Comparison of ENCODE assay signal across 9 mouse cellular contexts in genomic region chr12:100131655-100132054, GRCm38 (mm10). TPM values are rescaled to one million over a fixed set of nuclear protein-coding genes. Genes with fewer than 3 reads are reported as not detected.
A peak's percentile ranks its signal among the peaks of the same experiment; 100 is the strongest.
DNase-seq lines count a peak whose midpoint lies in the region; ATAC-seq and TF ChIP-seq lines count a peak whose summit lies in the region.
"Had no signal": no experiment of that assay in that cellular context is flagged by ENCODE, and none has a peak within 500 bp of the region (broad histone marks: within the 10 kb centered on the region; RNA-seq: fewer than 3 reads in every experiment).

No protein-coding gene starts in this region.

- TF ChIP-seq CTCF in CH12.LX (conservative IDR thresholded peaks at IDR 0.05 in 1 of 2, IDR thresholded peaks at IDR 0.05 in 1 of 2; ENCODE audit: low read depth in 2 of 2, low read length in 2 of 2) = peak; percentile 69 to 82
- TF ChIP-seq CTCF in hindbrain, postnatal 0 days (IDR thresholded peaks at IDR 0.05; ENCODE audit: low read depth) = peak; percentile 88

- no peak for ATAC-seq in forebrain, embryonic 11.5 days (replicated peaks; ENCODE audit: low FRiP score)
- ATAC-seq in hindbrain, postnatal 0 days = peak; percentile 52; the same call in 1 of the 2 replicates
- no peak for ATAC-seq in neural tube, embryonic 11.5 days (ENCODE audit: insufficient read depth, low FRiP score, low TSS enrichment)

- dilution Hi-C loops in CH12.LX (cut with MboI; ENCODE audit: extremely low pct_ligation_motif_present, extremely low pct_unique_long_range_greater_than_20kb, low sequenced_read_pairs) = no loop called here

- no peaks in the 10 kb centered on the region for H3K9me3 ChIP-seq in CH12.LX (replicated peaks; ENCODE audit: low read length)
- H3K9me3 ChIP-seq in forebrain, embryonic 11.5 days (ENCODE audit: control insufficient read depth, low read length) = no peaks in the 10 kb centered on the region
- no peaks in the 10 kb centered on the region for H3K9me3 ChIP-seq in hindbrain, postnatal 0 days (ENCODE audit: low read length)
- no peaks in the 10 kb centered on the region for H3K9me3 ChIP-seq in limb, embryonic 10.5 days (replicated peaks)
- no peaks in the 10 kb centered on the region for H3K9me3 ChIP-seq in neural tube, embryonic 11.5 days (ENCODE audit: control insufficient read depth, low read length)
- H3K9me3 ChIP-seq: stomach, embryonic 15.5 days had no signal

- H3K79me2 ChIP-seq in CH12.LX (replicated peaks; ENCODE audit: control insufficient read depth, extremely low read depth, insufficient read depth, poor library complexity, severe bottlenecking) = no peaks in the 10 kb centered on the region

- H3K4me3 ChIP-seq in CH12.LX (replicated peaks in 1 of 3; ENCODE audit: low read depth in 2 of 3, low read length in 2 of 3, poor library complexity in 1 of 3) = no peak overlapping the region
- no peak overlapping the region for H3K4me3 ChIP-seq in forebrain, embryonic 11.5 days (ENCODE audit: low read depth, low read length)
- no peak overlapping the region for H3K4me3 ChIP-seq in hindbrain, postnatal 0 days (ENCODE audit: low read length)
- H3K4me3 ChIP-seq in limb, embryonic 10.5 days = no peak overlapping the region
- no peak overlapping the region for H3K4me3 ChIP-seq in neural tube, embryonic 11.5 days (ENCODE audit: low read depth, low read length)
- H3K4me3 ChIP-seq: stomach, embryonic 15.5 days had no signal

- no peak overlapping the region for H3K27ac ChIP-seq in CH12.LX (ENCODE audit: insufficient read depth, low read depth)
- no peak overlapping the region for H3K27ac ChIP-seq in forebrain, embryonic 11.5 days (ENCODE audit: low read depth, low read length)
- no peak overlapping the region for H3K27ac ChIP-seq in hindbrain, postnatal 0 days
- no peak overlapping the region for H3K27ac ChIP-seq in limb, embryonic 10.5 days
- H3K27ac ChIP-seq in neural tube, embryonic 11.5 days (ENCODE audit: low read depth, low read length) = no peak overlapping the region
- H3K27ac ChIP-seq: stomach, embryonic 15.5 days had no signal

- peaks cover 0 to 6% of the 10 kb centered on the region in 2 experiments; a peak in 1 of 4 replicates for H3K4me1 ChIP-seq in CH12.LX (ENCODE audit: control insufficient read depth in 1 of 2, insufficient read depth in 2 of 2)
- no peaks in the 10 kb centered on the region for H3K4me1 ChIP-seq in forebrain, embryonic 11.5 days (replicated peaks; ENCODE audit: control insufficient read depth, insufficient read depth, low read length)
- H3K4me1 ChIP-seq in hindbrain, postnatal 0 days (ENCODE audit: insufficient read depth, low read length) = 0 out of 2 replicates have a peak, but pooled peaks cover 3% of the 10 kb centered on the region
- H3K4me1 ChIP-seq in limb, embryonic 10.5 days = peaks cover 18% of the 10 kb centered on the region
- H3K4me1 ChIP-seq in neural tube, embryonic 11.5 days (ENCODE audit: control insufficient read depth, insufficient read depth, low read length) = no peaks in the 10 kb centered on the region
- H3K4me1 ChIP-seq: stomach, embryonic 15.5 days had no signal

- no peaks in the 10 kb centered on the region for H3K27me3 ChIP-seq in CH12.LX (replicated peaks)
- no peaks in the 10 kb centered on the region for H3K27me3 ChIP-seq in forebrain, embryonic 11.5 days (ENCODE audit: control insufficient read depth, insufficient read depth, low read length)
- H3K27me3 ChIP-seq in hindbrain, postnatal 0 days (ENCODE audit: insufficient read depth, low read length) = no peaks in the 10 kb centered on the region
- H3K27me3 ChIP-seq in limb, embryonic 10.5 days (ENCODE audit: low read depth, poor library complexity, severe bottlenecking) = no peaks in the 10 kb centered on the region
- no peaks in the 10 kb centered on the region for H3K27me3 ChIP-seq in neural tube, embryonic 11.5 days (ENCODE audit: control insufficient read depth, insufficient read depth, low read length)
- H3K27me3 ChIP-seq: stomach, embryonic 15.5 days had no signal

- no peak for TF ChIP-seq EP300 in CH12.LX (IDR thresholded peaks at IDR 0.05; ENCODE audit: low read length)

- no peak overlapping the region for H3K4me2 ChIP-seq in CH12.LX (ENCODE audit: insufficient read depth, low read depth, poor library complexity, severe bottlenecking)
- H3K4me2 ChIP-seq in forebrain, embryonic 11.5 days (ENCODE audit: low read depth, low read length, severe bottlenecking) = no peak overlapping the region
- H3K4me2 ChIP-seq in hindbrain, postnatal 0 days (ENCODE audit: low read depth, low read length) = no peak overlapping the region
- H3K4me2 ChIP-seq in neural tube, embryonic 11.5 days (ENCODE audit: low read depth) = no peak overlapping the region
- H3K4me2 ChIP-seq: stomach, embryonic 15.5 days had no signal

- no peak for TF ChIP-seq POLR2A in CH12.LX (IDR thresholded peaks at IDR 0.05; ENCODE audit: low read depth, low read length)

- H3K9ac ChIP-seq in CH12.LX (ENCODE audit: insufficient read depth, low read depth) = no peak overlapping the region
- H3K9ac ChIP-seq in forebrain, embryonic 11.5 days (ENCODE audit: low read length) = no peak overlapping the region
- H3K9ac ChIP-seq in hindbrain, postnatal 0 days (replicated peaks; ENCODE audit: low read length) = no peak overlapping the region
- no peak overlapping the region for H3K9ac ChIP-seq in neural tube, embryonic 11.5 days (ENCODE audit: low read length)
- H3K9ac ChIP-seq: stomach, embryonic 15.5 days had no signal

- peak; percentile 59 for TF ChIP-seq RAD21 in CH12.LX (IDR thresholded peaks at IDR 0.05; ENCODE audit: low read depth, low read length)

- peak; percentile 63 for DNase-seq in 416B (ENCODE audit: low read depth)
- DNase-seq in CH12.LX (ENCODE audit: extremely low read depth) = peak; percentile 66
- DNase-seq in c-Kit-positive CD71-positive TER-119-positive erythroid progenitor cells, embryonic 14.5 days (ENCODE audit: low spot score) = peak; percentile 48
- peak; percentile 77 for DNase-seq in forebrain, embryonic 11.5 days (ENCODE audit: low spot score)
- peak; percentile 85 for DNase-seq in hindbrain, postnatal 0 days (ENCODE audit: low spot score)
- peak; percentile 78 for DNase-seq in limb, embryonic 10.5 days (ENCODE audit: low spot score)
- DNase-seq in neural tube, embryonic 11.5 days (ENCODE audit: low spot score) = peak; percentile 76
- DNase-seq in thymus, postnatal 25 days = peak; percentile 68

- WGBS in forebrain, embryonic 11.5 days = 48% methylated on average over 8 of the region's 8 CpGs
- whole genome bisulfite sequencing in hindbrain, postnatal 0 days = 39% methylated on average over 8 of the region's 8 CpGs
- 59% methylated on average over 8 of the region's 8 CpGs for WGBS in limb, embryonic 10.5 days
- 48% methylated on average over 8 of the region's 8 CpGs for WGBS in neural tube, embryonic 11.5 days

- peaks cover 69 to 96% of the 10 kb centered on the region in 2 experiments for H3K36me3 ChIP-seq in CH12.LX (replicated peaks in 1 of 2; ENCODE audit: control insufficient read depth in 1 of 2, insufficient read depth in 1 of 2, low read length in 1 of 2)
- H3K36me3 ChIP-seq in forebrain, embryonic 11.5 days (ENCODE audit: control insufficient read depth, insufficient read depth, low read length) = no peaks in the 10 kb centered on the region; the same call in 1 of the 2 replicates
- H3K36me3 ChIP-seq in hindbrain, postnatal 0 days (ENCODE audit: insufficient read depth, low read length) = peaks cover 49% of the 10 kb centered on the region
- peaks cover 98% of the 10 kb centered on the region for H3K36me3 ChIP-seq in limb, embryonic 10.5 days
- peaks cover 13% of the 10 kb centered on the region for H3K36me3 ChIP-seq in neural tube, embryonic 11.5 days (ENCODE audit: control insufficient read depth, insufficient read depth, low read length)

- in situ Hi-C loops in CH12.LX (cut with MboI; ENCODE audit: low pct_ligation_motif_present, low pct_unique_long_range_greater_than_20kb, low sequenced_read_pairs) = no loop called here

TF ChIP-seq in CH12.LX, 34 proteins besides CTCF, POLR2A, EP300 and RAD21:
- TF ChIP-seq ZC3H11A (IDR thresholded peaks at IDR 0.05; ENCODE audit: low read depth, low read length) = peak; percentile 31; the same call in 1 of the 2 replicates
- peak; percentile 80 for TF ChIP-seq SMC3 (IDR thresholded peaks at IDR 0.05; ENCODE audit: low read depth, low read length)
- no peak for TF ChIP-seq NRF1 (IDR thresholded peaks at IDR 0.05; ENCODE audit: low read depth, low read length)
- peak; percentile 90 for TF ChIP-seq ZNF384 (IDR thresholded peaks at IDR 0.05; ENCODE audit: low read depth, low read length)

RNA-seq across cellular contexts. Expression of gene Psmc1, which starts 21.7 kb away (rescaled TPM):
- total RNA-seq in CH12.LX (2012; rRNA removed) (244 and 326 TPM in 2 replicates), CH12.LX (2014; rRNA removed) (278 and 297 TPM in 2 replicates)
- polyA plus RNA-seq in CH12.LX (2012; ENCODE audit: insufficient read length, low read depth) = 501 and 701 TPM in 2 replicates
- 403 and 404 TPM in 2 replicates for polyA plus RNA-seq in forebrain, embryonic 11.5 days (2014; fragmentation: Nextera tagmentation; extraction: Ambion mirVana)
- 64.4 and 89.0 TPM in 2 replicates for total RNA-seq in hindbrain, postnatal 0 days (2014; rRNA removed)
- polyA plus RNA-seq in hindbrain, postnatal 0 days (2015; fragmentation: Nextera tagmentation; extraction: Ambion mirVana) = 275 and 295 TPM in 2 replicates
- 399 and 416 TPM in 2 replicates for polyA plus RNA-seq in limb, embryonic 10.5 days (2016; fragmentation: Nextera tagmentation; extraction: Ambion mirVana)
- polyA plus RNA-seq in neural tube, embryonic 11.5 days (2014; fragmentation: Nextera tagmentation; extraction: Ambion mirVana) = 427 and 432 TPM in 2 replicates

RNA-seq across cellular contexts. Expression of gene Nrde2, which starts 27.8 kb away (rescaled TPM):
- total RNA-seq in CH12.LX (2012; rRNA removed) = 18.9 and 21.5 TPM in 2 replicates
- total RNA-seq in CH12.LX (2014; rRNA removed) = 24.9 and 25.6 TPM in 2 replicates
- polyA plus RNA-seq in CH12.LX (2012; ENCODE audit: insufficient read length, low read depth) = 23.6 and 29.2 TPM in 2 replicates
- polyA plus RNA-seq in forebrain, embryonic 11.5 days (2014; fragmentation: Nextera tagmentation; extraction: Ambion mirVana) = 14.4 and 16.2 TPM in 2 replicates
- 20.2 and 20.5 TPM in 2 replicates for total RNA-seq in hindbrain, postnatal 0 days (2014; rRNA removed)
- 11.8 and 13.6 TPM in 2 replicates for polyA plus RNA-seq in hindbrain, postnatal 0 days (2015; fragmentation: Nextera tagmentation; extraction: Ambion mirVana)
- 15.5 and 16.3 TPM in 2 replicates for polyA plus RNA-seq in limb, embryonic 10.5 days (2016; fragmentation: Nextera tagmentation; extraction: Ambion mirVana)
- 11.9 and 13.6 TPM in 2 replicates for polyA plus RNA-seq in neural tube, embryonic 11.5 days (2014; fragmentation: Nextera tagmentation; extraction: Ambion mirVana)
